Mouse (Mus musculus) cerebellum, adult 11-12 months (tissue): ENCODE results near the gene Ceacam9.

Source experiments
- DNase-seq: peaks from one replicate; pipeline ENCODE4 v3.0.0; 2022

Gene Ceacam9

GRCm38 (mm10) chr7:16745373-16745772 is 23.6 kb downstream of the Ceacam9 start:
- no peak for DNase-seq

GRCm38 (mm10) chr7:16746093-16746492 is 24.4 kb downstream of the Ceacam9 start:
- no peak for DNase-seq

- DNase-seq, result no peak
Measured at GRCm38 (mm10) chr7:16747656-16748055, 25.9 kb downstream of the Ceacam9 start.

- no peak for DNase-seq
Measured at GRCm38 (mm10) chr7:16752016-16752415, 30.3 kb downstream of the Ceacam9 start.

- no peak for DNase-seq
Measured at GRCm38 (mm10) chr7:16755362-16756017, 33.8 kb downstream of the Ceacam9 start.

- no peak for DNase-seq
Measured at GRCm38 (mm10) chr7:16758872-16759574, 37.3 kb downstream of the Ceacam9 start.

GRCm38 (mm10) chr7:16760292-16760691 is 38.6 kb downstream of the Ceacam9 start:
- DNase-seq, result no peak

GRCm38 (mm10) chr7:16761005-16761481 is 39.3 kb downstream of the Ceacam9 start:
- DNase-seq, result no peak

GRCm38 (mm10) chr7:16761630-16762029 is 39.9 kb downstream of the Ceacam9 start:
- DNase-seq, result no peak

GRCm38 (mm10) chr7:16763463-16764218 is 41.9 kb downstream of the Ceacam9 start:
- no peak for DNase-seq

- DNase-seq, result no peak
Measured at GRCm38 (mm10) chr7:16766443-16766842, 44.7 kb downstream of the Ceacam9 start.
